Mouse (Mus musculus): ENCODE results near the gene Plgrkt. TPM values are rescaled to one million over a fixed set of nuclear protein-coding genes. Genes with fewer than 3 reads are reported as not detected.

The Plgrkt gene
- polyA plus RNA-seq, 1 experiment from 2014 or later = 71.9 TPM

GRCm38 (mm10) chr19:29345636-29346035 is 21.6 kb downstream of the Plgrkt start:
- Histone ChIP-seq H3K4me1 (ENCODE audit: control insufficient read depth, insufficient read depth, low read depth, low read length) (no peaks in the 10 kb centered on the region), H3K4me3 (ENCODE audit: low read length) (no peak overlapping the region), H3K27ac (ENCODE audit: low read depth, low read length) (no peak overlapping the region), H3K36me3 (ENCODE audit: control insufficient read depth, insufficient read depth, low read length) (0 out of 2 replicates have a peak, but pooled peaks cover 3% of the 10 kb centered on the region), H3K27me3 (replicated peaks; ENCODE audit: control insufficient read depth, insufficient read depth, low read length) (no peaks in the 10 kb centered on the region), H3K9ac (ENCODE audit: low read depth, low read length) (no peak overlapping the region), H3K4me2 (ENCODE audit: low read length) (no peak overlapping the region), H3K9me3 (ENCODE audit: control insufficient read depth, low read length) (no peaks in the 10 kb centered on the region)
- ATAC-seq = no peak
- 72% methylated on average over 6 of the region's 6 CpGs for WGBS

GRCm38 (mm10) chr19:29344868-29345267 is 22.3 kb downstream of the Plgrkt start:
- Histone ChIP-seq H3K4me3 (ENCODE audit: low read length) (no peak overlapping the region), H3K27me3 (replicated peaks; ENCODE audit: control insufficient read depth, insufficient read depth, low read length) (no peaks in the 10 kb centered on the region), H3K27ac (ENCODE audit: low read depth, low read length) (no peak overlapping the region), H3K4me1 (ENCODE audit: control insufficient read depth, insufficient read depth, low read depth, low read length) (no peaks in the 10 kb centered on the region), H3K9ac (ENCODE audit: low read depth, low read length) (no peak overlapping the region), H3K36me3 (ENCODE audit: control insufficient read depth, insufficient read depth, low read length) (no peaks in the 10 kb centered on the region), H3K9me3 (ENCODE audit: control insufficient read depth, low read length) (no peaks in the 10 kb centered on the region), H3K4me2 (ENCODE audit: low read length) (no peak overlapping the region)
- no peak for ATAC-seq

- H3K27me3 ChIP-seq (replicated peaks; ENCODE audit: control insufficient read depth, insufficient read depth, low read length) = no peaks in the 10 kb centered on the region
- no peaks in the 10 kb centered on the region for H3K4me1 ChIP-seq (ENCODE audit: control insufficient read depth, insufficient read depth, low read depth, low read length)
- no peak overlapping the region for H3K4me3 ChIP-seq (ENCODE audit: low read length)
- no peaks in the 10 kb centered on the region for H3K9me3 ChIP-seq (ENCODE audit: control insufficient read depth, low read length)
- H3K9ac ChIP-seq (ENCODE audit: low read depth, low read length) = no peak overlapping the region
- 81% methylated on average over 6 of the region's 6 CpGs for WGBS
- ATAC-seq = no peak
- no peak overlapping the region for H3K4me2 ChIP-seq (ENCODE audit: low read length)
- H3K36me3 ChIP-seq (ENCODE audit: control insufficient read depth, insufficient read depth, low read length) = no peaks in the 10 kb centered on the region
- no peak overlapping the region for H3K27ac ChIP-seq (ENCODE audit: low read depth, low read length)
These were observed 24.9 kb downstream of the Plgrkt start for GRCm38 (mm10) chr19:29342281-29342680.

- H3K4me1 ChIP-seq (ENCODE audit: control insufficient read depth, insufficient read depth, low read depth, low read length) = no peaks in the 10 kb centered on the region
- H3K36me3 ChIP-seq (ENCODE audit: control insufficient read depth, insufficient read depth, low read length) = no peaks in the 10 kb centered on the region
- no peak for ATAC-seq
- no peak overlapping the region for H3K4me2 ChIP-seq (ENCODE audit: low read length)
- H3K27me3 ChIP-seq (replicated peaks; ENCODE audit: control insufficient read depth, insufficient read depth, low read length) = no peaks in the 10 kb centered on the region
- H3K27ac ChIP-seq (ENCODE audit: low read depth, low read length) = no peak overlapping the region
- WGBS = 82% methylated on average over 4 of the region's 4 CpGs
- no peak overlapping the region for H3K4me3 ChIP-seq (ENCODE audit: low read length)
- no peak overlapping the region for H3K9ac ChIP-seq (ENCODE audit: low read depth, low read length)
- H3K9me3 ChIP-seq (ENCODE audit: control insufficient read depth, low read length) = no peaks in the 10 kb centered on the region
These were observed 26.2 kb downstream of the Plgrkt start for GRCm38 (mm10) chr19:29341029-29341428.

- Histone ChIP-seq H3K9me3 (ENCODE audit: control insufficient read depth, low read length) (no peaks in the 10 kb centered on the region), H3K4me2 (ENCODE audit: low read length) (no peak overlapping the region), H3K4me3 (ENCODE audit: low read length) (no peak overlapping the region), H3K4me1 (ENCODE audit: control insufficient read depth, insufficient read depth, low read depth, low read length) (peaks cover 6% of the 10 kb centered on the region; the same call in 1 of the 2 replicates), H3K9ac (ENCODE audit: low read depth, low read length) (no peak overlapping the region), H3K27me3 (replicated peaks; ENCODE audit: control insufficient read depth, insufficient read depth, low read length) (0 out of 2 replicates have a peak, but pooled peaks cover 2% of the 10 kb centered on the region), H3K27ac (ENCODE audit: low read depth, low read length) (no peak overlapping the region), H3K36me3 (ENCODE audit: control insufficient read depth, insufficient read depth, low read length) (no peaks in the 10 kb centered on the region)
- ATAC-seq = no peak
- 81% methylated on average over 2 of the region's 2 CpGs for WGBS
These were observed 30.6 kb downstream of the Plgrkt start for GRCm38 (mm10) chr19:29336624-29337023.

- Histone ChIP-seq H3K27ac (ENCODE audit: low read depth, low read length) (peak within 1 kb of the TSS; percentile 24; the same call in 1 of the 2 replicates), H3K4me2 (ENCODE audit: low read length) (peak within 1 kb of the TSS; percentile 92), H3K9me3 (ENCODE audit: control insufficient read depth, low read length) (no peaks in the 10 kb centered on the region), H3K4me3 (ENCODE audit: low read length) (peak within 1 kb of the TSS; percentile 53), H3K27me3 (replicated peaks; ENCODE audit: control insufficient read depth, insufficient read depth, low read length) (0 out of 2 replicates have a peak, but pooled peaks cover 2% of the 10 kb centered on the region), H3K36me3 (ENCODE audit: control insufficient read depth, insufficient read depth, low read length) (no peaks in the 10 kb centered on the region), H3K4me1 (ENCODE audit: control insufficient read depth, insufficient read depth, low read depth, low read length) (peaks cover 6% of the 10 kb centered on the region; the same call in 1 of the 2 replicates), H3K9ac (ENCODE audit: low read depth, low read length) (peak within 1 kb of the TSS; percentile 77)
- 1% methylated on average over 23 of the region's 23 CpGs for WGBS
- peak; percentile 83 for ATAC-seq
These were observed 33.0 kb downstream of the Plgrkt start, which contains the start of gene Rln1 for GRCm38 (mm10) chr19:29334068-29334745. Gene Rln1, minus strand, starts transcription at chr19:29334670.

- Histone ChIP-seq H3K27me3 (replicated peaks; ENCODE audit: control insufficient read depth, insufficient read depth, low read length) (no peaks in the 10 kb centered on the region), H3K36me3 (ENCODE audit: control insufficient read depth, insufficient read depth, low read length) (no peaks in the 10 kb centered on the region), H3K4me1 (ENCODE audit: control insufficient read depth, insufficient read depth, low read depth, low read length) (peaks cover 5% of the 10 kb centered on the region), H3K9ac (ENCODE audit: low read depth, low read length) (no peak overlapping the region), H3K4me3 (ENCODE audit: low read length) (no peak overlapping the region), H3K9me3 (ENCODE audit: control insufficient read depth, low read length) (no peaks in the 10 kb centered on the region), H3K4me2 (ENCODE audit: low read length) (no peak overlapping the region), H3K27ac (ENCODE audit: low read depth, low read length) (no peak overlapping the region)
- ATAC-seq = no peak
- WGBS = 69% methylated on average over 13 of the region's 13 CpGs
These were observed 40.2 kb downstream of the Plgrkt start for GRCm38 (mm10) chr19:29326822-29327552.

GRCm38 (mm10) chr19:29326396-29326795 is 40.8 kb downstream of the Plgrkt start:
- no peak overlapping the region for H3K9ac ChIP-seq (ENCODE audit: low read depth, low read length)
- H3K36me3 ChIP-seq (ENCODE audit: control insufficient read depth, insufficient read depth, low read length) = no peaks in the 10 kb centered on the region
- no peak overlapping the region for H3K27ac ChIP-seq (ENCODE audit: low read depth, low read length)
- no peaks in the 10 kb centered on the region for H3K27me3 ChIP-seq (replicated peaks; ENCODE audit: control insufficient read depth, insufficient read depth, low read length)
- H3K4me2 ChIP-seq (ENCODE audit: low read length) = no peak overlapping the region
- H3K9me3 ChIP-seq (ENCODE audit: control insufficient read depth, low read length) = no peaks in the 10 kb centered on the region
- 79% methylated on average over 4 of the region's 4 CpGs for WGBS
- peaks cover 5% of the 10 kb centered on the region for H3K4me1 ChIP-seq (ENCODE audit: control insufficient read depth, insufficient read depth, low read depth, low read length)
- no peak for ATAC-seq
- H3K4me3 ChIP-seq (ENCODE audit: low read length) = no peak overlapping the region

GRCm38 (mm10) chr19:29325852-29326180 is 41.4 kb downstream of the Plgrkt start:
- Histone ChIP-seq H3K4me3 (ENCODE audit: low read length) (no peak overlapping the region), H3K27ac (ENCODE audit: low read depth, low read length) (no peak overlapping the region), H3K9me3 (ENCODE audit: control insufficient read depth, low read length) (no peaks in the 10 kb centered on the region), H3K4me2 (ENCODE audit: low read length) (peak overlapping the region; percentile 77), H3K36me3 (ENCODE audit: control insufficient read depth, insufficient read depth, low read length) (no peaks in the 10 kb centered on the region), H3K9ac (ENCODE audit: low read depth, low read length) (no peak overlapping the region), H3K27me3 (replicated peaks; ENCODE audit: control insufficient read depth, insufficient read depth, low read length) (no peaks in the 10 kb centered on the region), H3K4me1 (ENCODE audit: control insufficient read depth, insufficient read depth, low read depth, low read length) (peaks cover 5% of the 10 kb centered on the region)
- WGBS = 70% methylated on average over 9 of the region's 9 CpGs
- ATAC-seq = no peak

Data from hindbrain, embryonic 16.5 days (tissue).